Mouse (Mus musculus) testis, adult 2 months (tissue): ENCODE measurements at regions not wholly inside any gene's neighbourhood (a gene's known extent, or its start where the extent isn't known, plus 50 kb on each side); places are given as distances from the start of the nearest gene placed in this dataset.

Source experiments
- CTCF ChIP-seq: fragments of 200-500 bp; IDR thresholded peaks from 2 replicates; pipeline ENCODE4 v1.5.1; 2012; ENCODE audit warnings: low read depth, mild to moderate bottlenecking, inconsistent platforms, low read length, moderate library complexity; ENCODE audit not compliant: control insufficient read depth, insufficient read depth, insufficient replicate concordance
- POLR2A ChIP-seq: fragments of 200-500 bp; IDR thresholded peaks from 2 replicates; pipeline ENCODE4 v1.6.1; 2012; ENCODE audit warnings: low read depth, mild to moderate bottlenecking, inconsistent platforms, low read length, moderate library complexity; ENCODE audit not compliant: control insufficient read depth

- no peak for TF ChIP-seq POLR2A
- no peak for TF ChIP-seq CTCF
Measured at GRCm38 (mm10) chr2:34082486-34082885, 194.7 kb upstream of the Mvb12b start.
